Mouse (Mus musculus) gastrocnemius, postnatal 25 days (tissue): Measurements from ENCODE around the gene Pus10. TPM values are rescaled to one million over a fixed set of nuclear protein-coding genes. Genes with fewer than 3 reads are reported as not detected.

Experiments
- DNase-seq: peaks from one replicate; pipeline ENCODE4 v3.0.0; 2022
- total RNA-seq, 2 experiments: library from RNA; stranded (reverse); gene quantifications; 1 replicate in 1 of 2; 2 replicates in 1 of 2; pipeline ENCODE4 v1.2.3; 2021

The Pus10 gene
- total RNA-seq, 2 experiments from 2014 or later, result 11.0 to 13.9 TPM

DNA sequence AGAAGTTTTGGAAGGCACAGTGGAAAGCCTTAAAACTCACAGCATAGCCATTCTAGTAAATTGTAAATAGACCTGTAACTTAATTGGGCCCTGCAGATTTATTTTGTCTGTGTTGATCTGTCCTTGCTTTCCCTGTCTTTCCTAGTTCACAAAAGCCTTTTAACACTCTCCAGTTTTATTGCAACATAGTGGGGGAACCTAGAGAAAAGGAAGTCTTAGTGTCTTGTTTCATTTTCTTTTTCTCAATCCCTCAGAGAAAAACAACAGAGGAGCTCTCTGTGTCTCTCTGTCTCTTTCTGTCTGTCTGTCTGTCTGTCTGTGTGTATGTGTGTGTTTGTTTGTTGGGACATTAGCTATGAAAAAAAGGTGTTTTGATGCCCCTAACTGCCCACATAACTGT, 30.4 kb downstream of the Pus10 start:
- DNase-seq, result no peak

DNA sequence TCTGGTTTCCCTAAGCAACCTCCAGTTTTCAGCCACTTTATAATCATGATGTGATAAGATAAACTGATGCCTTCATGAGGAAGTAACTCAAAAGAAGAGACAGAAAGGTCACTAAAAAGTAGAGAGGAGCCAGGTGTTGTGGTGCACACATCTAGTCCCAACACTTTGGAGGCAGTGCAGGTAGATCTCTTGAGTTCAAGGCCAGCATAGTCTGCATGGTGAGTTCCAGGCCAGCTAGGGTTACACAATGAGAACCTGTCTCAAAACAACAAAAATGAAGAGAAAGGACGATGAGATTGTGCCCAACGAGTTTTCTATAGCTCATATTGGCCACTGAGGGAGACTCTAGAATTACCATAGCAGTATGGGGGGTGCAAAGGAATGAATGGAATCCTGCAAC, 33.1 kb downstream of the Pus10 start:
- no peak for DNase-seq

DNA sequence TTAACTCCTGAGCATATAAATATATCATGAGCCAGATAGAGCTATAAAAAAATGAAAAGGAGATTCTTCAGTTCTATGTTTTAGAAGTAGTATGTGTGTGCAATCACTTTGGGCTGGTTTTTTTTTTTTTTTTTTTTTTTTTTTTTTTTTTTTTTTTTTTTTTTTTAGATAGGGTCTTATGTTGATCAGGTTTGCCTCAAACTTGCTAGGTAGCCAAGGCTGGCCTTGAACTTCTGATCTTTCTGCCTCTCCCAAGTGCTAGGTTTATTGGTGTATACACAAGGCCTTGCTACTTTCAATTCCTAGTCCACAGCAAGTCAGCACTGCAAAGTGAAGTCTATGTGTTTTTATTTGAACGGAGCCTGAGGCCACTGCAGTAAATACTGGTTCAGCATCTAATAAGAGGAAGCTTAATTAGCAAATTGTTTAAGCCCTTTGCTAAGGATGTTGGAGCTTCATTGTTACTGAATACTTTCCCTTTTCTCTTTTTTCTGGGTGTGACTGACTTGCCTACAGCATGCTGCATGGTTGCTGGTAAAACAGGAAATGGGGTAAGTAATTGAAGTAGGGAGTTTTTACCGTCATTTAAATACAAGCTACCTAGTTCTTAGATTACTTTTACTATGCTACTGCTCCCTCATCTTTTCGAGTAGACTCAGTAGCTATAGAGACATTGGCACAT, 34.1 kb downstream of the Pus10 start:
- no peak for DNase-seq

DNA sequence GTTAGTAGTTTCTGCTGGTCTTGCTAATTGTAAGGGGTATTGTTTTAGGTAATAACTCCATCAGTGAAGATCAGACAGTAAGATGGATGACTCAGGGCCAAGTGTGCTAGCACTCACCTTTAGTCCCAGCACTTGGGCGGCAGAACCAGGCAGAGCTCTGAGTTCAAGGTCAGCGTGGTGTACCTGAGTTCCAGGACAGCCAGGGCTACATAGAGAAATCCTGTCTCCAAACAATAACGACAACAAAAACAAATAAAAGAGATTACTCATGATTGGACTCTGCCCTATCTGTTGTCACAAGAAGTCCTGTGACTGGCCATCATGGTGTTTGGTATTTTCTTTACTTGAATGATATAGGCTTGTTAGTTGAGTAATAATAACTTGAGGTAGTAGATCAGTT, 36.4 kb downstream of the Pus10 start:
- DNase-seq, result no peak

DNA sequence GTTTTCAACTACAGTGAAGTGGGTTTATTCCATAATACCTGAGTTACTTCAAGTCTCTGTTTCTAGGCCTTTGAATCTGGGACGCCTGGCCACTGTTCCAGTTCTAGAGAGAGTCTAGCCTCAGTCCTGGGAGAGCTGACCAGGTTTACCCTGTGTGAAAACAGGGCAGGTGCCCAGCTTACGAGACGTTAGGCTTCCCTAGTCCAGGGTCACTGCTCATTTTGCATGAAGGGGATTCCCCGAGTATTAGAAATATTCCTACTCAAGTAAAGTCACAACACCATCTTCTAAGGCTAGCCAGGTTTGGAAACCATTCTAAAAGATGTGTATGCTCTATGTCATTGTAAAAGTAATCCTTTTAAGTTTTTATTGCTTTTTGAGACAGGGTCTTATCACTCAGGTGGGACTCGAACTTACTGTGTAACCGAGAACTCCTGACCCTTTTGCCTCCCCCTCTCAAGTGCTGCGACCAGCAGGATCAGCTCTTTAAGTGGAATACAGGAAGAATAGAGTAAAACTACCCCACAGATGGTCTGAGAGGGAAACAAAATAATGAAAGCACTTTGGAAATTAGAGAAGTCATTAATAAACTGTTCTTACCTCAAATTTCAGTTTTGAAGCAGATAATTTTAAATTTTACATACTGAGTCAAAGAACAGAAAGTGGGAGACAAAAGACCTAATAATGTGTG, 39.3 kb downstream of the Pus10 start:
- DNase-seq, result no peak

DNA sequence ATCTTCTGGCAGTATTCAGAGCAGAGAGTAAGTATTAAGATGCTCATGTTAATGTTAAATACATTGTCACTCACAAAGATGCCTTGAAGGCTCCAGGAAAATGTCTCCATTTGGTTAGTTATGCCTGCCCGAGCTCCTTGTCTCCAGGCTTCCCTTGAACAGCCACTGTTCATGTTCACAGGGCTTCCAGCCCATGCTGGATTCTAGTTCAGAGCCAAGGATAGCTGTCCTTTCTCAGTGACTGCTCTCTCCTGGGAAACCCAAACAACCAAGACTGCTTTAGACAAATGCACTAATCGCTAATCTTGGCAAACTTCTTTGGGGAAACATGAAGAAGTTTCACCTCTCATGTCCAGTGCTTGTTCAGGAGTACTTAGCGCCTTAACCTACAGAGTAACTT, 46.8 kb downstream of the Pus10 start:
- no peak for DNase-seq

DNA sequence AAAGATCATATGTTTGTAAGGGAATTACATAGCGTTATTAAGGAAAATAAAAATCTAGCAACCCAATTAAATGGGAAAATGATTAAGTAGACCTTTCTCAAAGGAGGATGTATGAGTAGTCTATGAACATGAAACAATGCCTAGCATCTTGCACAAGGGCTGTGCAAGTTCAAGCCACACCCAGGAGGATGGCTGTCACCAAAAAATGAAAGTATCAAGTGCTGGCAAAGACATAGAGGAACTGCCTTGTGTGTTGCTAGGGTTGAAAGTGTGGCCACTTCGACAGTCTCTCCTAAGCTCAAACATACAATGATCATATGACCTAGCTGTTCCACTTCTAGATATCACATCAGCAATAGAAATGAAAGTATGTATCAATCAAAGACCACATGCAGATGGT, 53.4 kb downstream of the Pus10 start:
- DNase-seq, result no peak

DNA sequence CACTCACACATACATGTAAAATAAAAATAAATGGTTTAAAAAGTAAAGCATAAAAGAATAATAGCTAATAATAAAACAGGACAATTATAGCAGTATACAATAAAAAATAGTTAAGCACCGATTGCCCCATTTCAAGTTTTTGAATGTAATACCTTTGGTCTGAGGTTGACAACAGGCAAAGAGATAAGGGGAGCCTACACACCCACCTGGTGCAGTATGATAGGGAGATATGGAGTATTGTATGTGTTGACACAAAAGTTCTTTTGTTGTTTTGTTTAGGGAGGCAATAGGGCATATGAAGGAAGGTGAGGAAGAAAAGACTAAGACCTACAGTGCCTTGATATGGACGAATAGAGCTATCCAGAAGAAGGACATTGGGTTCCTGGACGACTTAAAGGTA, 54.4 kb downstream of the Pus10 start:
- DNase-seq, result no peak

DNA sequence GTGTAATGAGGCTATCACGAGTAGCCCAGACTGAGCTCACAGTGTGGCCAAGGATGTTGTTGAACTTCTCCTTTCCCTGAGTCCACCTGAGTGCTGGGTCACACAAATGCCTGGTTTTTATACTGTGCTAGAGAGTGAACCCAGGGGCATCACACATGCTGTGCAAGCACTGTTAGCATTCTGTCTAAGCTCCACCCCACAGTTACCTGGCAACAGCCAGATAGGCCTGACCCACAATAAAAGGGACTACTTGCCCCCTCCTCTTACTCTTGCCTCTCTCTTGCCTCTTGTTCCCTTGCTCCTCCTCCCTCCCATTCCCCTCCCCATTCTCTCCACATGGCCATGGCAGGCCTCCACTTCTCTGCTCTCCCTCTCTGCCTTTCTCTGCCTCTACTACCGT, 56.9 kb downstream of the Pus10 start:
- no peak for DNase-seq

DNA sequence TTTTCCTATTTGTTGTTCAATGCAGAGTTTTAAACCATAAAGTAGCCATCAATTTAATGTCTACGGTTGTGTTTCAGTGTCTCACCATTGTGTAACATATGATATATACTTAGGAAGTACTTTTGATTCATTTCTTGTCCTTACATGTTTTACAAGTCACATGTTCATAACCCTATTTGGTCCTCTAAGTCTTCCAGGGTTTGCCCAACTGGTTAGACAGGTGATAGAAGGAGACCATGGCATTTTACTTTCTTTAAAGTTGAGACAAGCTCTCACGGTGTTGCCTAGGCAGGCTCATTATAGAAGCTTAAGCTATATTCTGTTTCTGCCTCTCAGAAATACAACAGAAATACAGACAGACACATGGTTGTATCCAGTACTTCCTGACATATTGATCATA, 60.4 kb downstream of the Pus10 start:
- no peak for DNase-seq

DNA sequence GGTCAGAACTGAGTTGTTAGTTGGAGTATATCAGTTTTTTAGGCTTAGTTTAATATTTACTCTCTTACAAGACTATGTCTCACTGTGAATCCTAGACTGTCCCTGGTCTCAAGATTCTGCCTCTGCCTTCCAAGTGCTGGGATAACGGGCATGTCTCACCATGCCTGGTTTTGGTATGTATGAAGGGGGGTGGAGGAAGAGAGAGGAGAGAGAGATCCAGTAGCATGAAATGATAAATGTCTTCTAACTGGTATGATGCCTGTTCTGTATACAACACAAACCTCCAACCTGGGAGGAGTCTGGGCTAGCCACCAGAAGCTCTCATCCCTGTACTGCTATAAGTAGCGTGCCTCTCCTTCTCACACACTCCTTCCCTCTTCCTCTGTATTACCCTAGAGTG, 61.0 kb downstream of the Pus10 start:
- DNase-seq, result no peak

DNA sequence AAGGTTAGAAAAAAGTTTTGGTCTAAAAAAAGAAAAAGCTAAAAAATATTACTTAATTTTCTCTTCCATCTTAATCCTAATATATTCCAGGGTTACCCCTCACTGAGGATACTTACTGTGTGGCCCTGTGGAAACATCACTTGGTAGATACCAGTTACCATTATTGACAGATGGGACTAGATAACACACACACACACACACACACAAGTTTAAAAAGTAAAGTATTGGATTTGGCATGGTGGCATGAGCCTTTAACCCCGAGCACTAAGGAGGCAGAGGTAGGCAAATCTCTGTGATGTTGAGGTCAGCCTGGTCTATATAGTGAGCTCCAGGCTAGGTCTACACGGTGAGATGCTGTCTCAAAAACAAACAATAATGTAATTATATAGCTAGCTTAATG, 62.7 kb downstream of the Pus10 start:
- no peak for DNase-seq

DNA sequence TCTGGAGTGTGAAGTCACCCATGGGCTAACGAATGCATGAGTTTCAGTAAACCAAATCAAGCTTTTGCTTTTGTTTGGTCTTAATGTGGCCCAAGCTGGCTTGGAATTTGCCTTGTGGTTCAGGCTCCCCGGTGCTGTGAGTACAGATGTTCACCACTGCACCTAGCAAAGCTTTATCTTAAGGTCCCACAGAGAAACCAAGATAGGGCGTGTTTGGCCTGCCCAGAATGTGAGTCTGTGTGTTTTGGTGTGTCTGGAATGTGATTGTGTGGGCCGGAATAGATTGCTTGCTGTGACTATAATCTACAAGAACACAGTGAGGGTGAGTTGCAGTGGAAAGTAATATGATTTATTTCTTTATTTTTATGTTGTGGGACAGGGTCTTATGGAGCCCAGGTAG, 64.6 kb downstream of the Pus10 start:
- no peak for DNase-seq

DNA sequence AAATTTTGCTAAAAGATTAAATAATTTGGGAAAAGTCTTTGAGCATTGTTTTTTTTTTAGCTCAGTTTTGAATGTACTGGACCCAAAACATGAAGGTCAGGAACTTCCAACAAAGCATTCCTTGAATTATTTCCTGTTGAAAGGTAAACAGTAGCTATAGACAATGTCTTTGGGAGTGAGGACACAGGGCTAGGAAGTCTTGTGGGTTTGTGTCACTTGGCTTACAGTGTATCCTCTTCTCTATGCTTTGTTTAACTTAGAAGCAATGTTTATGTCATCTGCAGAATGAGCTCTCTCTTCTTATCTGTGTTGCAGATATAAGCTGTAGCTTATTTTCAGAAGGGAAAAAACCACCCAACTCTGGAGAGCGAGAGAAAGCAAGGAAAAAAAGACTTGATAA, 67.4 kb downstream of the Pus10 start:
- no peak for DNase-seq

DNA sequence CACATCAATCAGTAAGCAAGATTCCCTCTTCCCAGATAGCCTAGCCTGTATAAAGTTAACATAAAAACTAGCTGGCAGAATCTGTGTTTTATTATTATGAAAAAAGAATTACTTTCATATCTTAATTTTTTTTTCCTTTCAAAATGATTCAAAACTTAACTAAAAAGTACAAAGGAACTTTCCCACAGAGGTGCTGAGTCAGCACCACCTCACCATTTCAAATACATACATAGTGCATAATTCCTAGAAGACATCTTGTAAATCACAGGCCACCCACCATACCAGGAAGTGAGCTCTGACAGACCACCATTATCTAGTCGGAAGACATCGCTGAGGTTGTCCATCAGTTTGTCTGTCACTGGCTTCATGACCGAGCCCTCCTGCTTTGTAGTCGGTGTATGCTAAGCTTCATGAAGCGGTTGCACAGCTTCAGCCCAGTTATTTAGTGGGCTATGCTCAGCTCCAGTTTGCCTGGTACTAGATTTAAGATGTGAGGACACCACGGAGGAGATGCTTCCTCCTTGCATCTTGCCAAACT, 69.3 kb downstream of the Pus10 start:
- no peak for DNase-seq

DNA sequence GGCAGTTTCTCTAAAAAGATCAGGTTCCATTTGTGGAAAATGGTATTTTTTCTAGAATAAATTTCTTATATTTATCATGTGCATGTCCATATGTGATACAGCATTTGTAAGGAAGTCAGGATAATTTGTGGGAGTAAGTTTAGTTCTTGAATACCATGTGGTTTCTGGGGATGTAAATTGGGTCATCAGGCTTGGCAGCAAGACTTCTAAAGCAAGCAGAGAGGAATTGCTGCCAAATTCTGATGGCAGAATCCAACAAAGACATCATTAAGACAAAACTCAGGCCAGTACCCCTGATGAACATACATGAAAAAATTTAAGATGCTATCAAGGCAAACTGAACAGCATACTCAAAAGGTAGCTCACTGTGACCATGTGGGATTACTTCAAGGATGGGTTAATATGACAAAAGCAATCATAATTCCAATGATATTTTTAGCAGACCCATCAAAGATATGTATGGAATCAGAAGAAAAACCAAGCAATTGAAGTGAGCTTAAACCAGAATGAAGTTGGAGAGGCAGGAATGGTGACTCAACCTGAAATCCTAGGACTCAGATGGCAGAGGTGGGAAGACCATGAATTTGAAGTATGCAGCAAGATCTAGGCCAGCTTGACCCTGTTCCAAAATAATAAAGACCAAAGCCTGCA, 70.5 kb downstream of the Pus10 start:
- no peak for DNase-seq

DNA sequence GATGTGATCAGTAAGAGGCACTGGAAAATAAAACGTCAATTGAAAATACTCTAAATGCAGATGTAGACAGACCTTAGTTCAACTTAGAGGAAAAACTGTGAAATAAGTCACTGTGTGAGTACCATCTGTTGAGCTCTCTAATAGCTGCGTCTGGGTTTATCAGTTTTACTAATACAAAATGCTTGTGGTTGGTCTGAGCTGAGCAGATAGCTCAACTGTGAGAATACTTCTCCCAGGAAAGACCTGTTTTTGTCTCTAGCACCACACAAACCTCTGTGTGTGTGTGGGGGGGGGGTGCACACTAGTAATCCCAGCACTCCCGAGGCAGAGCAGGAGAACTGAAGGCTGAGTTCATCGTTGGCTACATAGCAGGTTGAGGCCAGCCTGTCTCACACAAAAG, 75.4 kb downstream of the Pus10 start:
- no peak for DNase-seq

DNA sequence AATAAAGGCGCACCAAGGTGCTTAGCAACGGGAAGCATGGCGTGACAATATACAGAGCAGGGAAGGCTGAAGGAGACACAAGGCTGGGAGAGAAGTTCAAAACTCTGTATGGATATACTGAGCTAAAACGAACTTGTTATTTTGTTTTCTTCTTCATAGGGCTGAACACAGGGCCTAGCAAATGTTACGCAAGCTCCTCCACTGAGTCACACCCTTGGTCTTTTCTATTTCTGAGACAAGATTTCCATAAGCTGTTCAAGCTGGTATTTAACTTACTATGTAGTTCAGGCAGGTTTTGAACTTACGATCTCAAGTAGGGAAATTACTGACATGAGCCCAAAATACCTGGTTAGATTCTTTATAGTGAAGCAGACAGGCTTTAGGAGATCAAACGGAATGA, 75.9 kb downstream of the Pus10 start:
- no peak for DNase-seq

DNA sequence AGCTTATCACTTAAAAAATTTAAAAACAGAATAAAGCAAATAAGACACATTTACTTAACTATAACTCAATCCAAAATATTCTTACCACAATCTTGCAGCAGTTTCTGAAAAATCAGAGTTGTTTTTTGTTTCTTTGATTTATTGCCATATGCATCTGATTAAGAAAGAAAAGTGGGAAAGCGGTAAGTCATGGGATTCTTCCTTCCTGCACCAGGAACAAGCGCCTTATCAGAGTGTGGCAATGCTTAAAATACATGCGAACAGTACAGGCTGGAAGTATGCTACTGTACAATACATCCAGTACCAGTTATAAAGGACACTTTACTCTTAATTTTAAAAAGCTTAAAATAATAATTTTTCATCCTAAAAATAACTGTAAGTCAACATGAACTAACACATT, 78.9 kb downstream of the Pus10 start:
- DNase-seq, result no peak

DNA sequence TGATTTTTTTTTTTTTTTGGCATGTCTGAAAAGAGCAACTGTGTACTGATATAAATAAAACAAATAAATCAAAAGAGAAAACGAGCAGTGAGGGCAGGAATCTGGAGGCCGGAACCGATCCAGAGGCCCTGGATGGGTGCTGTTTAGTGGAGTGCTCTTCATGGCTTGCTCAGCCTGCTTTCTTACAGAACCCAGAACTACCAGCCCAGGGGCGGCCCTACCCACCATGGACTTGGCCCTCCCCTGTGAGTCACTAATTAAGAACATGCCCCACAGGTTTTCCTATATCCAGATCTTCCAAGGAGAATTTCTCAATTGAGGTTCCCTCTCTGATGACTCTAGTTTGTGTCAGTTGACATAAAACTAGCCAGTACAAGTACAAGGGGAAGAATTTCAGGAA, 80.6 kb downstream of the Pus10 start:
- DNase-seq, result no peak

DNA sequence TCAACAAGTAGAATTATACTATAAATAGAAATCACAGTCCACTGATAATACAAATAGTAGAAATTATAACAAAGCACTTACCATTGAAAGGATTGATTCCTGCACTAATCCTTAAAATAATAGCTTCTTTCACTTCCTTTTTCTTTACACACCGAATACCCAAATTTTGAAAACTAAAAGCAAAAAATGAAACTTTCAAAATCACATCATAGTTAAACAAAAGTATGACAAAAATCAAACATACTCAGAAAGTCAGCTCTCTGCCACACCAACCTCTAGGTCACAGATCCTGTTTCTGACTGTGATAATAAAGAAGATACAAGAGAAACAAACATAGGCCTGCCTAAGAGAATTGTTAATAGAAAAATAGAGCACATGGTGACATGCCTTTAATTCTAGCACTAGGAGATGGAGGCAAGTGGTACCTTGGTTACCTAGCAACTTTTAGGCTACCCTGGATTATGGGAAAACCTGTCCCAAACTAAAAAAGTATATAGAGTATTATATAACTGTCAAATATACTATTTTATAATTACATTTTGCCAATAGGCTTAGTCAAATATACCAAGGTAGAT, 87.7 kb downstream of the Pus10 start:
- no peak for DNase-seq

DNA sequence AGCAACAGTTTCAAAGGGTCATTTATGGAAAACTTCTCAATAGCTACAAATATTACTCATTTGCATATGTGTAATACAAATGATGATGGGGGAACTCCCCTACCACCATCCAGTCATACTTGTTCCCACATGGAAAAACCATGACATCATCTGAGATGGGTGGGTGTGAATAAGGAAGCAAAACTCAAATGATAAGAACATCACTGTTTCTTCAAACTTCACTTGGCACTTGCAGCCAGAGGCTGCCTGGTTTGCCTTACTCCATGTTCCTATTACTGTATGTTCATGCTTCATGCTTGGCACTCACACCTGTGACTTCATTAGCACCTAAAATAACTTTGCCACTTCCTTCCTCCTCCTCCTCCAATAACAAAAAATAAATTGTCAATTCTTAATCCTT, 88.9 kb downstream of the Pus10 start:
- DNase-seq, result no peak

DNA sequence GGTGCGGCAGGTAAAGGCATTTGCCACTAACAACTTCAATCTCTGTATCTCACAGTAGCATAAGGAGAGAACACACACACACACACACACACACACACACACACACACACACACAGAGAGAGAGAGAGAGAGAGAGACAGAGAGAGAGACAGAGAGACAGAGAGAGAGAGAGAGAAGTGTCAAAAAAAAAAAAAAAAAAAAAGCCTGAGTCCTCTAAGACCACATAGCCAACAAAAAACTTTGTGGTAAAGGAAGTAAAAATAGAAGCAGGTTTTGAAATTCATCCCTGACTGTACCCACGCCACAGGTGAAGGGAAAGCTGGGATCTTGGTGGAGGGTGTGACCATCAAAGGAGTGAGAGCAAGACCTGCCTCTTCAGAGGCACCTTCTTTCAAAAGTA, 92.7 kb downstream of the Pus10 start:
- DNase-seq, result no peak
